Mouse (Mus musculus) heart, embryonic 11.5 days (tissue): ENCODE measurements around the gene Zrsr1. TPM values are rescaled to one million over a fixed set of nuclear protein-coding genes. Genes with fewer than 3 reads are reported as not detected.

ENCODE experiments used
- ATAC-seq: fragments of 200-750 bp; cut with Nextera tagmentation; replicated peaks from 2 replicates; pipeline ENCODE4 v1.8.0; 2017; ENCODE audit warnings: moderate library complexity; ENCODE audit not compliant: insufficient number of reproducible peaks, low FRiP score, low TSS enrichment
- H3K27ac ChIP-seq: fragments of 300-500 bp; sonication (generic); 2 replicates; pipeline ENCODE4 v1.5.1; 2014; ENCODE audit warnings: mild to moderate bottlenecking, low read depth, low read length
- H3K27me3 ChIP-seq: fragments of 300-500 bp; sonication (generic); 2 replicates; pipeline ENCODE4 v1.6.1; 2014; ENCODE audit warnings: mild to moderate bottlenecking, low read length, mixed read lengths; ENCODE audit not compliant: control insufficient read depth, insufficient read depth
- H3K36me3 ChIP-seq: fragments of 300-500 bp; sonication (generic); 2 replicates; pipeline ENCODE4 v1.6.1; 2014; ENCODE audit warnings: mild to moderate bottlenecking, low read length, moderate library complexity, mixed read lengths; ENCODE audit not compliant: control insufficient read depth, insufficient read depth
- H3K4me1 ChIP-seq: fragments of 300-500 bp; sonication (generic); 2 replicates; pipeline ENCODE4 v1.6.1; 2014; ENCODE audit warnings: low read length; ENCODE audit not compliant: control insufficient read depth, insufficient read depth
- H3K4me2 ChIP-seq: fragments of 300-500 bp; sonication (generic); 2 replicates; pipeline ENCODE4 v1.6.1; 2014; ENCODE audit warnings: mild to moderate bottlenecking, moderate library complexity
- H3K4me3 ChIP-seq: fragments of 300-500 bp; sonication (generic); 2 replicates; pipeline ENCODE4 v1.5.1; 2014; ENCODE audit warnings: low read depth, low read length
- H3K9ac ChIP-seq: fragments of 300-500 bp; sonication (generic); 2 replicates; pipeline ENCODE4 v1.6.1; 2014; ENCODE audit warnings: mild to moderate bottlenecking, low read depth, low read length, moderate library complexity
- H3K9me3 ChIP-seq: fragments of 300-500 bp; sonication (generic); replicated peaks from 2 replicates; pipeline ENCODE4 v1.6.1; 2016; ENCODE audit warnings: low read length; ENCODE audit not compliant: control insufficient read depth
- WGBS: fragments of 180-500 bp; shearing (Covaris S2); extraction: QIAGEN DNeasy Blood & Tissue Kit; methylation state at CpG from one replicate; pipeline ENCODE4 v1.1.7; 2014; ENCODE audit not compliant: insufficient replicate concordance; 5-methylcytosine and 5-hydroxymethylcytosine counted together
- polyA plus RNA-seq: library from polyadenylated mRNA; unstranded; fragments of >200 nt; fragmentation: Nextera tagmentation; extraction: Ambion mirVana; gene quantifications from 2 replicates; pipeline ENCODE4 v1.2.1, GENCODE M21; 2014

Gene Zrsr1
- polyA plus RNA-seq, 1 experiment from 2014 or later, result 3.1 TPM

DNA sequence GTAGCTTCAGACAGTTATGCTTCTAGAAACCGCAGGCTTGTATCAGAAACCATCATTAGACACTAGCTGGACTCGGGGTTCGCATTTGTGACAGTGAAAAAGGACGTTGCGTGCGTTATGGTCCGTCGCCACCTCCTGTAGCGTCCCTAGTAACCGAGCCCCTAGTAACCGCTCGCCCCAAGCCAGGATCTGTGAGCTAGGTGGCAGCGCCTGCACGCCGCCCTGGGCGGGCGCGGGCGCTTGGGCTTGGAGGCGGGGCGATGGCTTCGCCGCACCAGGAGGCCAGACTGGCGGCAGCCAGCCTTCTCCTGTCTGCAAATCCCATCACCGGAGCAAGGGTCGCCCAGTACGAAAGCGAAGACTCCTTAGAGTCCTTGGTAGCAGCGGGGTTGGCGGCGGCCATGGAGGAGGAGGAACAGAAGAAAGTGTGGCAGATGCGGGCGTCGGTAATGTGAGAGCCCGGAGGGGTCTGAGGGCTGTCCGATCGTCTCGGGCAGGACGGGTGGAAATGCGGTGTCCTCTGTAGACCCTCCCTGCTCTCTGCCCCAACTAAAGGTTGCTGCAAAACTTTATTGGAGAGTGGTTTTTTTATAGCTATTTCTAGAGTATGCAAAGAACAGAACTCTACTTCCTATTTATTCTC is 36.5 kb downstream of the Zrsr1 start:
- H3K9me3 ChIP-seq, result no peaks in the 10 kb centered on the region
- H3K36me3 ChIP-seq, result peaks cover 8% of the 10 kb centered on the region
- under 1% methylated on average over 40 of the region's 40 CpGs for WGBS
- H3K9ac ChIP-seq, result peak overlapping the region; percentile 83
- H3K4me3 ChIP-seq, result peak overlapping the region; percentile 64
- peaks cover 3% of the 10 kb centered on the region; the same call in 1 of the 2 replicates for H3K4me1 ChIP-seq
- peak overlapping the region; percentile 87 for H3K4me2 ChIP-seq
- peak overlapping the region; percentile 92 for H3K27ac ChIP-seq
- peak; percentile 90 for ATAC-seq
- H3K27me3 ChIP-seq, result no peaks in the 10 kb centered on the region

DNA sequence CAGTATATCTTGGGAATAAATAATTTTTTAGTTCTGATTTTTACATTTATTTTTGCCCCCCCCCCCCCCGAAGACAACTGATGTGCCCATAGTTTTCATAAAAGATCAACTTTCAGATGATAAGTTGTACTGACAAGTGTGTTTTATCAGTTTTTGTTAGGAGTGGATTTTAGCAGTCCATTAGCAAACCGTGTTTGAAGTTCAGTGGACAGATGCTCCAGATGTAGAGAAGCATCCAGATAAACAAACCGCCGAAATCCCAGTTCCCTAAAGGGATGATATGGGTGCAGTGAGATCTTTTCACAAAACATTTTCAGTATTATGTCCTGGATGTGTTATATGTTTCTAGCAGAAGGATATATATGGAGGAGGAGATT is 37.0 kb downstream of the Zrsr1 start:
- Histone ChIP-seq H3K4me3 (peak overlapping the region; percentile 64), H3K4me1 (peaks cover 3% of the 10 kb centered on the region; the same call in 1 of the 2 replicates), H3K4me2 (peak overlapping the region; percentile 87), H3K27ac (no peak overlapping the region), H3K36me3 (peaks cover 7% of the 10 kb centered on the region), H3K27me3 (no peaks in the 10 kb centered on the region), H3K9ac (no peak overlapping the region), H3K9me3 (no peaks in the 10 kb centered on the region)
- WGBS, result 28% methylated on average over 4 of the region's 4 CpGs
- ATAC-seq, result no peak

DNA sequence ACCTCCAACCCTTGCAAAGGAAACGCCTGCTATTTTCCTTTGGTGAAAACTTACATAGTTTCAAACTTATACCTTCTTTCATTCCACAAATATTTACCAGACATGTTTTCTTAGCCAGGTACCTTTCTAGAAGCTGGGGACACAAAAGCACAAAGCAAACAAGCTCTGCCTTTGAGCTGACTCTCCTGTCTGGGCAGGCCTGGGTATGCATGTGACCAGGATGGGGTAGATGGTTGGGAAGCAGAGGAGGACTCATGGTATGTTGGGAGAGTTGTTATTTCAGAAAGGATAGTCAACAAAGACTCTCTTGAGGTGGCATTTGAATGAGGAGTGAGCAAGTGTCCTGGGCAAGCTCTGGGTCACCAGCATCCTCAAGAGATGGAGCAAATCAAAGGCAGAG is 41.3 kb downstream of the Zrsr1 start:
- ATAC-seq, result no peak
- Histone ChIP-seq H3K4me3 (no peak overlapping the region), H3K9ac (no peak overlapping the region), H3K4me2 (no peak overlapping the region), H3K9me3 (no peaks in the 10 kb centered on the region), H3K36me3 (no peaks in the 10 kb centered on the region), H3K27ac (no peak overlapping the region), H3K4me1 (no peaks in the 10 kb centered on the region), H3K27me3 (no peaks in the 10 kb centered on the region)
- WGBS, result 68% methylated on average over 1 of the region's 1 CpGs

DNA sequence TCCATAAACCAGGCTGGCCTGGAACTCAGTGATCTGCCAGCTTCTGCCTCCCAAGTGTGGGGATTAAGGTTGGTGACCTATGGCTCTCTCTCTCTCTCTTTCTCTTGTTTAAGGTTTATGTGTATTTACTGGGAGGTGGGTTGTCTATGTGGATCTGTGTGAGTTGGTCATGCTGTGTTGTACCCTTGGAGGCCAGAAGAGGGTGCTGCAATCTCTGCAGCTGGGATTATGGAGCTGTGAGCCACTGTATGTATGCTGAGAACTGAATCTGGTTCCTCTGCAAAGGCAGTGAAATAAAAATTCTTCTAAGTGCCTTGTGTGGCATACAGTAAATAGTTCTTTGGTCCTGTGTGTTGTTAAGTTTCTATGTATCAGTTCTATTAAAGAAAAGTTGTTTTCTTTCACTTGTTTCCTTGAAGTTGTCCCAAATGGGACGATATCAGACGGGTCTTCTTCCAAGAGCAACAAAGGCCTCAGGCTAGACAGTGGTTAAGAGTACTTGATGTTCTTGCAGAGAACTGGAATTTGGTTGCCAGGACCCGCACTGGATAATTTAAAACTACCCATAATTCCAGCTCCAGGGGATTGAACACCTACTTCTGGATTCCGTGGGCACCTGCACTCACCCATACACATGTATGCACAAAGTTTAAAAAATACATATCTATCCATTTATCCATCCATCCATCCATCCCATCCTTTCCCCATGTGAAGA is 41.9 kb downstream of the Zrsr1 start:
- no peaks in the 10 kb centered on the region for H3K36me3 ChIP-seq
- no peaks in the 10 kb centered on the region for H3K27me3 ChIP-seq
- no peak overlapping the region for H3K4me2 ChIP-seq
- 79% methylated on average over 4 of the region's 4 CpGs for WGBS
- no peaks in the 10 kb centered on the region for H3K4me1 ChIP-seq
- no peak overlapping the region for H3K4me3 ChIP-seq
- H3K9me3 ChIP-seq, result no peaks in the 10 kb centered on the region
- H3K27ac ChIP-seq, result no peak overlapping the region
- H3K9ac ChIP-seq, result no peak overlapping the region
- no peak for ATAC-seq

DNA sequence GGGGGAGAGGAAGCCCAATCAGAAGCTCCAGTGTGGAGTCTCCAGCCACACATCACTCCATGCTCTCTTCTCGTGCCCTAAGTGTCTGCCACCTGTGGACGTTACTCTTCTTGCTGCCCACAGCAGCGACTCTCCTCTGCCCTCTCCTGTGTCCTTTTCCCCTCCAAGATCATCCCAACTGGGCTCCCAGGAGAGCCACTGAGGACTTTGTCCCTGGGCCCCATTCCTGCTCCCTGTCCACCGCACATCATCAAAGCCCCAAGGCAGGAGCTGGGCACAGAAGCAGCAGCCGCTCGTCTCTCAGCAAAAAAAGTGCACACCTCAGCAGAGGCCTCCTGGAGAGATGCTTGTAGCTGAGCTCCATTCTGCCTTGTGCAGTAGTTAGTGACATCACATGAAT is 43.2 kb downstream of the Zrsr1 start:
- Histone ChIP-seq H3K9ac (no peak overlapping the region), H3K27ac (no peak overlapping the region)
- WGBS, result 73% methylated on average over 6 of the region's 6 CpGs

DNA sequence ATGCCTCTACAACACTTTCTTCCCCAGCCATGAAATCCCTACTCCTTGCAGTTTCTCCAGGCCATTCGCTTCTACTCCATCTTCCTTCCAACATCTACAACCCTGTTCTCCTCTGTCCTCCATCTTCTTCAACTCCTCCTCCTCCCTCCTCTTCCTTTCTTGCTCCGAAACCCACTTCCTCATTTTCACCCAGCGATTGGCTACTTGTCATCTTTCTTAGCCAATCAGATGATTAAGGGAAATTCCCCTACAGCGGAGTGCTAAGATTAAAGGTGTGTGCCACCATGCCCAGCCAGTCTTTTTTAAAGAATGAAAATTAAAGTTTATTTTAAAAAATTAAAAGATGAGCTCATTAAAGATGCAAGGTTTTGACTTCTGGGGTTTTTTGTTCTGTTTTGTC is 46.1 kb downstream of the Zrsr1 start:
- Histone ChIP-seq H3K9ac (no peak overlapping the region), H3K36me3 (no peaks in the 10 kb centered on the region), H3K4me3 (no peak overlapping the region), H3K4me2 (no peak overlapping the region), H3K4me1 (no peaks in the 10 kb centered on the region), H3K9me3 (no peaks in the 10 kb centered on the region), H3K27me3 (no peaks in the 10 kb centered on the region), H3K27ac (no peak overlapping the region)
- 85% methylated on average over 4 of the region's 4 CpGs for WGBS
- no peak for ATAC-seq

More for the DNA sequence above, 43.2 kb downstream of the Zrsr1 start:
- Histone ChIP-seq H3K9me3 (no peaks in the 10 kb centered on the region), H3K36me3 (no peaks in the 10 kb centered on the region), H3K4me1 (no peaks in the 10 kb centered on the region), H3K27me3 (no peaks in the 10 kb centered on the region), H3K4me3 (no peak overlapping the region), H3K4me2 (no peak overlapping the region)
- ATAC-seq, result no peak

DNA sequence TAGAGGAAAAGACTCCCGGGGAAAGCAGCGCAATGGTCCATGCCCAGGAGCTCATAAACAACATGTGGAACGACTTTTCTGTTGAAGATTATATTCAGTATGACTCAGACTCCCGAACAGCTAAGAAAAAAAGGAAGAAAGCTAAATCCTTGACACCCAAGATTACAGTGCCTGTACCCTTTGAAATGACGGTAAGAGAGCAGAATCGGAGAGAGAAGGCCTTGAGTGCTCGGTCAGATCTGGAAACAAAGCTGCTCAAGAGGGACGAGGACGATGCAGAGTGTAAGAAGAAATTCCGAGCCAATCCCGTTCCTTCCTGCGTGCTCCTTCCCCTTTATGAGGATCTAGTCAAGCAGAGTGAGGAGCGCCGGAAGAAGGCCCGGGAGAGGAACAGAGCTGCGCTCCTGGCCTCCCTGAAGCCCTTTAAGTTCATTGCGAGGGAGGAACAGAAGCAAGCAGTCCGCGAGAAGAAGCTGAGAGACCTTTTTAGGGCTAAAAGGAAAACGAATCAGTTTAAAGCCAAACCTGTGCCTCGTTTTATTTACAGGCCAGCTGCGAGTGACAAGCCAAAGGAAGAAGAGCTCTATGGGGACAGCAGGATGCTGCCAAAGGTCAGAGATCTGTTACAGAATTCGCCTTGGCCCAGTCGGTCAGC is 48.4 kb downstream of the Zrsr1 start:
- Histone ChIP-seq H3K36me3 (no peaks in the 10 kb centered on the region), H3K4me3 (no peak overlapping the region), H3K9me3 (no peaks in the 10 kb centered on the region), H3K4me2 (no peak overlapping the region), H3K27ac (no peak overlapping the region), H3K9ac (no peak overlapping the region), H3K4me1 (no peaks in the 10 kb centered on the region), H3K27me3 (no peaks in the 10 kb centered on the region)
- ATAC-seq, result no peak
- 71% methylated on average over 24 of the region's 24 CpGs for WGBS

DNA sequence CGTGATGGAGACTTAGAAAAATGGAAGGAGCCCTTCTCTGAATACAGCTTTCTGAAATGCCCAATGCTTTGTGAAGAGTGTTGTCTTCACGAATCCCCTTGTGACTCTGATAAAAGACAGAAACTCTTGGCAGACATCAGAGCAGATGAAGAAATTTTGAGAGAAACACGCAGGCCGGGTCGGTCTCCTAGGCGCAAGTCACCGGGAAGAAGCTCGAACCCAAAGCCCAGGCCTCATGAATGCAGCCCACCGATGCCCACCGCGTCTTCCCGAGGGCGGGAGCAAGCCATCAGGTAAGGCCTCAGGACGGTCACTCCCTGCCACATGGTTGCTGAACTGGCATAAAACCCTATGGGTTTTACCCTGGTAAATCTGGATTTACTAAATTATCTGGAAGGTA is 49.0 kb downstream of the Zrsr1 start:
- 88% methylated on average over 14 of the region's 14 CpGs for WGBS
- H3K9me3 ChIP-seq, result no peaks in the 10 kb centered on the region
- ATAC-seq, result no peak

More for the DNA sequence above, 49.0 kb downstream of the Zrsr1 start:
- no peak overlapping the region for H3K4me2 ChIP-seq
- no peaks in the 10 kb centered on the region for H3K27me3 ChIP-seq
- H3K36me3 ChIP-seq, result no peaks in the 10 kb centered on the region
- H3K9ac ChIP-seq, result no peak overlapping the region
- H3K4me3 ChIP-seq, result no peak overlapping the region
- no peak overlapping the region for H3K27ac ChIP-seq
- H3K4me1 ChIP-seq, result no peaks in the 10 kb centered on the region
